9 mouse cellular contexts compared by ENCODE assay signal in genomic region chr12:82415690-82416364, GRCm38 (mm10).
DNase-seq lines count a peak whose midpoint lies in the region; ATAC-seq lines count a peak whose summit lies in the region.
"Had no signal": no experiment of that assay in that cellular context is flagged by ENCODE, and none has a peak within 500 bp of the region (broad histone marks: within the 10 kb centered on the region; RNA-seq: fewer than 3 reads in every experiment).

No protein-coding gene starts in this region.

- no peaks in the 10 kb centered on the region for H3K27me3 ChIP-seq in hindbrain, embryonic 13.5 days
- H3K27me3 ChIP-seq in hindbrain, embryonic 12.5 days: no peaks in the 10 kb centered on the region
- no peaks in the 10 kb centered on the region for H3K27me3 ChIP-seq in embryonic facial prominence, embryonic 15.5 days
- H3K27me3 ChIP-seq in midbrain, embryonic 16.5 days (ENCODE audit: control insufficient read depth, insufficient read depth, low read depth, low read length): no peaks in the 10 kb centered on the region
- H3K27me3 ChIP-seq: embryonic facial prominence, embryonic 13.5 days had no signal

- no peak overlapping the region for H3K4me3 ChIP-seq in hindbrain, embryonic 13.5 days
- H3K4me3 ChIP-seq in hindbrain, embryonic 12.5 days: no peak overlapping the region
- no peak overlapping the region for H3K4me3 ChIP-seq in embryonic facial prominence, embryonic 15.5 days (replicated peaks)
- H3K4me3 ChIP-seq in midbrain, embryonic 16.5 days (ENCODE audit: low read depth, low read length): no peak overlapping the region
- H3K4me3 ChIP-seq: embryonic facial prominence, embryonic 13.5 days had no signal

- ATAC-seq in hindbrain, embryonic 13.5 days (ENCODE audit: low FRiP score): peak; percentile 54; the same call in 1 of the 2 replicates
- no peak for ATAC-seq in hindbrain, embryonic 12.5 days (ENCODE audit: low FRiP score)
- peak; percentile 53; the same call in 1 of the 2 replicates for ATAC-seq in embryonic facial prominence, embryonic 15.5 days (ENCODE audit: insufficient number of reproducible peaks, low FRiP score, low TSS enrichment, low read depth)
- peak; percentile 67 for ATAC-seq in midbrain, embryonic 16.5 days

- 0 out of 2 replicates have a peak, but pooled peaks cover 3% of the 10 kb centered on the region for H3K4me1 ChIP-seq in hindbrain, embryonic 13.5 days (replicated peaks)
- H3K4me1 ChIP-seq in hindbrain, embryonic 12.5 days: peaks cover 7% of the 10 kb centered on the region; the same call in 1 of the 2 replicates
- H3K4me1 ChIP-seq in embryonic facial prominence, embryonic 15.5 days: peaks cover 27% of the 10 kb centered on the region
- H3K4me1 ChIP-seq in midbrain, embryonic 16.5 days (ENCODE audit: control insufficient read depth, insufficient read depth, low read length): no peaks in the 10 kb centered on the region

- intact Hi-C loops in heart, postnatal 14 days (cut with DNase I): no loop called here

- H3K4me2 ChIP-seq in hindbrain, embryonic 13.5 days: no peak overlapping the region
- no peak overlapping the region for H3K4me2 ChIP-seq in hindbrain, embryonic 12.5 days (replicated peaks)
- H3K4me2 ChIP-seq in embryonic facial prominence, embryonic 15.5 days (replicated peaks): no peak overlapping the region
- no peak overlapping the region for H3K4me2 ChIP-seq in midbrain, embryonic 16.5 days (ENCODE audit: low read length)
- H3K4me2 ChIP-seq: embryonic facial prominence, embryonic 13.5 days had no signal

- no peaks in the 10 kb centered on the region for H3K9me3 ChIP-seq in hindbrain, embryonic 13.5 days
- H3K9me3 ChIP-seq in hindbrain, embryonic 12.5 days (replicated peaks): no peaks in the 10 kb centered on the region
- H3K9me3 ChIP-seq in embryonic facial prominence, embryonic 15.5 days (replicated peaks): no peaks in the 10 kb centered on the region
- no peaks in the 10 kb centered on the region; the same call in 1 of the 2 replicates for H3K9me3 ChIP-seq in midbrain, embryonic 16.5 days (replicated peaks; ENCODE audit: control insufficient read depth, low read length, poor library complexity, severe bottlenecking)
- H3K9me3 ChIP-seq: embryonic facial prominence, embryonic 13.5 days had no signal

- DNase-seq in R1 (ENCODE audit: low read depth, low spot score): peak; percentile 30
- peak; percentile 69 to 77 for DNase-seq in heart, postnatal 14 days
- no peak for DNase-seq in spleen, postnatal 14 days (ENCODE audit: low spot score in 2 of 2)
- DNase-seq in spleen, postnatal 36 days (ENCODE audit: low spot score in 2 of 2): no peak

- H3K9ac ChIP-seq in hindbrain, embryonic 13.5 days: no peak overlapping the region
- H3K9ac ChIP-seq in hindbrain, embryonic 12.5 days: no peak overlapping the region
- H3K9ac ChIP-seq in embryonic facial prominence, embryonic 15.5 days: no peak overlapping the region
- no peak overlapping the region for H3K9ac ChIP-seq in midbrain, embryonic 16.5 days (ENCODE audit: low read depth, low read length)
- H3K9ac ChIP-seq: embryonic facial prominence, embryonic 13.5 days had no signal

- H3K36me3 ChIP-seq in hindbrain, embryonic 13.5 days: peaks cover 8% of the 10 kb centered on the region
- H3K36me3 ChIP-seq in hindbrain, embryonic 12.5 days: peaks cover 16% of the 10 kb centered on the region
- H3K36me3 ChIP-seq in embryonic facial prominence, embryonic 15.5 days: peaks cover 9% of the 10 kb centered on the region; the same call in 1 of the 2 replicates
- H3K36me3 ChIP-seq in midbrain, embryonic 16.5 days (ENCODE audit: control insufficient read depth, insufficient read depth, low read length): peaks cover 3% of the 10 kb centered on the region; the same call in 1 of the 2 replicates

- 80% methylated on average over 4 of the region's 4 CpGs for WGBS in hindbrain, embryonic 13.5 days
- WGBS in hindbrain, embryonic 12.5 days: 77% methylated on average over 4 of the region's 4 CpGs
- WGBS in embryonic facial prominence, embryonic 15.5 days: 63% methylated on average over 4 of the region's 4 CpGs
- 80% methylated on average over 4 of the region's 4 CpGs for WGBS in midbrain, embryonic 16.5 days

- H3K27ac ChIP-seq in hindbrain, embryonic 13.5 days: no peak overlapping the region
- no peak overlapping the region for H3K27ac ChIP-seq in hindbrain, embryonic 12.5 days
- H3K27ac ChIP-seq in embryonic facial prominence, embryonic 15.5 days (replicated peaks): 0 out of 2 replicates have a peak overlapping the region, but pooled peaks have one; percentile 9
- H3K27ac ChIP-seq in midbrain, embryonic 16.5 days (ENCODE audit: low read length): no peak overlapping the region
- H3K27ac ChIP-seq: embryonic facial prominence, embryonic 13.5 days had no signal

Comparison
In these comparisons a context has a peak if more than half of its experiments do, and no peak if none do; other contexts are left out.
1. DNase-seq: peak in R1 (single experiment) and heart, postnatal 14 days (2 of 2); none in spleen, postnatal 14 days (0 of 2) and spleen, postnatal 36 days (0 of 2).